Mouse (Mus musculus) kidney, embryonic 16.5 days (tissue): Measurements from ENCODE around the gene Mtf2. TPM values are rescaled to one million over a fixed set of nuclear protein-coding genes. Genes with fewer than 3 reads are reported as not detected.
"Not testable (repeated sequence)": the region's sequence is repeated elsewhere in the genome, so short reads cannot be mapped to it uniquely, and the experiment has no call there.

ENCODE experiments used
- ATAC-seq: fragments of 200-750 bp; cut with Nextera tagmentation; 2 replicates; pipeline ENCODE4 v1.8.0; 2017; ENCODE audit warnings: moderate TSS enrichment; ENCODE audit not compliant: low FRiP score, low TSS enrichment
- H3K27ac ChIP-seq: fragments of 300-500 bp; sonication (generic); 2 replicates; pipeline ENCODE4 v1.5.1; 2014; ENCODE audit warnings: low read length
- H3K27me3 ChIP-seq: fragments of 300-500 bp; sonication (generic); 2 replicates; pipeline ENCODE4 v1.6.1; 2014; ENCODE audit warnings: low read length, control low read depth, mixed read lengths; ENCODE audit not compliant: insufficient read depth
- H3K36me3 ChIP-seq: fragments of 300-500 bp; sonication (generic); 2 replicates; pipeline ENCODE4 v1.6.1; 2014; ENCODE audit warnings: low read length, control low read depth, mixed read lengths; ENCODE audit not compliant: insufficient read depth
- H3K4me1 ChIP-seq: fragments of 300-500 bp; sonication (generic); 2 replicates; pipeline ENCODE4 v1.6.1; 2014; ENCODE audit warnings: low read length, control low read depth, mixed read lengths; ENCODE audit not compliant: insufficient read depth
- H3K4me2 ChIP-seq: fragments of 300-500 bp; sonication (generic); replicated peaks from 2 replicates; pipeline ENCODE4 v1.6.1; 2014; ENCODE audit warnings: low read depth, low read length
- H3K4me3 ChIP-seq: fragments of 300-500 bp; sonication (generic); 2 replicates; pipeline ENCODE4 v1.5.1; 2014; ENCODE audit warnings: mild to moderate bottlenecking, low read length
- H3K9ac ChIP-seq: fragments of 300-500 bp; sonication (generic); replicated peaks from 2 replicates; pipeline ENCODE4 v1.6.1; 2014; ENCODE audit warnings: low read length
- H3K9me3 ChIP-seq: fragments of 300-500 bp; sonication (generic); 2 replicates; pipeline ENCODE4 v1.6.1; 2016; ENCODE audit warnings: low read length, control low read depth
- WGBS: fragments of 180-500 bp; shearing (Covaris S2); extraction: QIAGEN DNeasy Blood & Tissue Kit; methylation state at CpG from one replicate; pipeline ENCODE4 v1.1.7; 2014; 5-methylcytosine and 5-hydroxymethylcytosine counted together
- polyA plus RNA-seq: library from polyadenylated mRNA; unstranded; fragments of >200 nt; fragmentation: Nextera tagmentation; extraction: Ambion mirVana; gene quantifications from 2 replicates; pipeline ENCODE4 v1.2.1, GENCODE M21; 2015

Gene Mtf2
- polyA plus RNA-seq, 1 experiment from 2014 or later = 91.5 TPM

DNA sequence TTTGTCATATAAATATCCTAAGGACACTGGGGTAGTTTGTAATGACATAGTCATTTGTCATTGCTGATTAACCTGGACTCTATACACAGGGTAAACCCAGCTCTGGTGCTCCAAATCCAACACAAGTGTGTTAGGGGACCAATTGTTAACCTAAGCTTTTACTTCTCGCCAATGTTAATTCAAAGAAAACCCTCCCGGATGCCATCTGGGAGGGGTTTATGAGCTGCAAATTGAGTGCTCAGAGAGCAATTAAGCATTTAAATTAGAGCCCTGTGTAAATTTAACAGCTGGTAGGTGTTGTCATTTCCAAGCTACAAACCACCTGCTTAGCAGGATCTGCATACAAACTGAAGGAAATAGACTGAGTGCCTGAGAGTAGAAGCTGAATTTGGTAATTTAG lies 30.0 kb upstream of the Mtf2 start:
- H3K4me3 ChIP-seq = no peak overlapping the region
- 9% methylated on average over 2 of the region's 2 CpGs for WGBS
- no peak overlapping the region for H3K4me2 ChIP-seq
- H3K27ac ChIP-seq = no peak overlapping the region
- ATAC-seq = no peak
- no peak overlapping the region for H3K9ac ChIP-seq
- H3K36me3 ChIP-seq = no peaks in the 10 kb centered on the region
- H3K4me1 ChIP-seq = no peaks in the 10 kb centered on the region
- no peaks in the 10 kb centered on the region for H3K27me3 ChIP-seq
- H3K9me3 ChIP-seq = no peaks in the 10 kb centered on the region

DNA sequence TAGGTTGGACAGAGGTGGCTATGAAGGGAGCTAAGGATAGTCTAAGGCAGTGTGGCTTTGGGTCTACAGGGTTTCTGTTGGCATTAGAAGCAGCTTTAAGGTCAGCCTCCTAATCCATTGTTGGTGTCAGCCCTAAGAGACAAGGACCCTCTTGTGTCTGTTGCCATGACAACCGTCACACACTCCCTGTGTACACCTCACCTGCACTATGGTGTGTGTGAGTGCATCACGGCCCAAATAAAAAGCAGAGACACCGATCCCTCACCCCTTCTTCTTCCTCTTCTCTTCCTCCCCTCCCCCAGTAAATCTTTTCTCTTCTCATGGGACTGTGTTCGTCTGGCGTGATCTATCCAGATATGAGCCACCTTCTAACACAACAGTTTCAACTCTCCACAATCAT lies 23.4 kb upstream of the Mtf2 start:
- Histone ChIP-seq H3K4me1 (no peaks in the 10 kb centered on the region), H3K27me3 (no peaks in the 10 kb centered on the region), H3K36me3 (no peaks in the 10 kb centered on the region), H3K4me2 (no peak overlapping the region), H3K4me3 (no peak overlapping the region), H3K9ac (no peak overlapping the region), H3K27ac (no peak overlapping the region), H3K9me3 (no peaks in the 10 kb centered on the region)
- 87% methylated on average over 5 of the region's 5 CpGs for WGBS
- no peak for ATAC-seq

DNA sequence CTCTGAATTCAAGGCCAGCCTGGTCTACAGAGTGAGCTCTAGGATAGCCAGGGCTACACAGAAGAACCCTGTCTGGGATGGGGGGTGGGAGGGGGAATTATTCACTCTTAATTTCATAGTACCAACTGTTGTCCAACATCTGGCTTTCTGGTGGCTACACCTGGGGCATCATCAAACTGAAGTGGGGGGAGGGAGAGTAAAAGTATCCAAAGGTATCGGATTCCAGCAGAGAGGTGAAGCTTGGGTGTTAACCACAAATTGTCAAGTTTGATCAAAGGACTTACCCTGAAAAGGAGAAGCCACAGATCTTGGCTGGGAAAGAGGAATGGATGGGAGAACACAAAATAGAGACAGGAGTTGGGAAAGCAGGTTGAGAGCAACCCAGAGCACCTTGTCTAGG lies 21.6 kb upstream of the Mtf2 start:
- 35% methylated on average over 1 of the region's 1 CpGs for WGBS
- Histone ChIP-seq H3K27me3 (no peaks in the 10 kb centered on the region), H3K36me3 (no peaks in the 10 kb centered on the region), H3K4me2 (no peak overlapping the region), H3K9me3 (no peaks in the 10 kb centered on the region), H3K4me3 (no peak overlapping the region), H3K9ac (no peak overlapping the region), H3K4me1 (no peaks in the 10 kb centered on the region), H3K27ac (no peak overlapping the region)
- ATAC-seq = no peak

DNA sequence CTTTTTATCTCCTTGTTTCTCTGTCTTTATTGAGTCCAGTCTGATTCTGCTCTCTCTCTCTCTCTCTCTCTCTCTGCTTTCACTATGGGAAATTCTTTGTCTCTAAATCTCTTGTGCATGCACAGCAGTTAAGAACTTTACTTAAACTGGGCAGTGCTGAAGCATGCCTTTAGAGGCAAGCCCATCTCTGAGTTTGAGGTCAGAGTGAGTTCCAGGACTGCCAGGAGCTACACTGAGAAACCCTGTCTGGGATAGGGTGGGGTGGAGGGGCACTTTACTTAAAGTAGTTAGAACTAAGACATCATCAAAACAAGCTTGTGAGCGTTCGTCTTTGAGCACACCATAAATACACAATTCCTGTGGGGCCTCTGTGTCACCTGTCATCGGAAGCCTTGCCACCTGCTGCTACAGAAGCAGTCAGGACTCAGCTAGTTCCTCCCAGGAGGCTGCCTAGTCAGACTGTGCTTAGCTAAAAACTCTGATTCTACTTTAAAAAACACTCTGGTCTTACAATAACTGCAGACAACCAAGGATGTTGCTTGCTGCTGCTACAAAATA lies 15.7 kb upstream of the Mtf2 start:
- no peaks in the 10 kb centered on the region for H3K27me3 ChIP-seq
- 6% methylated on average over 3 of the region's 3 CpGs for WGBS
- H3K27ac ChIP-seq = no peak overlapping the region
- H3K4me1 ChIP-seq = no peaks in the 10 kb centered on the region
- no peak for ATAC-seq
- H3K4me3 ChIP-seq = no peak overlapping the region
- H3K36me3 ChIP-seq = no peaks in the 10 kb centered on the region
- no peak overlapping the region for H3K9ac ChIP-seq
- no peak overlapping the region for H3K4me2 ChIP-seq
- H3K9me3 ChIP-seq = no peaks in the 10 kb centered on the region

DNA sequence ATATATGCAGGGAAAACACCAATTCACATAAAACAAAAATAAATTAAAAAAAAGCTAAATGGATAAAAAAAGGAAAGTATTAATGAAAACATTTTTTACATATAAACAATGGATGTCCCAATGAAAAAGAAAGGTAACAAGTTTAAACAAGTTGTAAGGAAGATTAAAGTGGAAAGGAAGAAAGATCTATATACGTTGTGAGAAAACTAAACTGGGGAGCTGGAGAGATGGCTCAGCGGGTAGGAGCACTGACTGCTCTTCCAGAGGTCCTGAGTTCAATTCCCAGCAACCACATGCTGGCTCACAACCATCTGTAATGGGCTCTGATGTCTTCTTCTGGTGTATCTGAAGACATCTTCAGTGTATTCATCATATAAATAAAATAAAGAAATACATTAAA lies 14.4 kb upstream of the Mtf2 start:
- Histone ChIP-seq H3K27ac (no peak overlapping the region), H3K4me1 (no peaks in the 10 kb centered on the region), H3K36me3 (no peaks in the 10 kb centered on the region), H3K4me2 (no peak overlapping the region), H3K9ac (no peak overlapping the region), H3K4me3 (no peak overlapping the region), H3K27me3 (no peaks in the 10 kb centered on the region), H3K9me3 (no peaks in the 10 kb centered on the region)
- ATAC-seq = no peak
- 90% methylated on average over 2 of the region's 2 CpGs for WGBS

DNA sequence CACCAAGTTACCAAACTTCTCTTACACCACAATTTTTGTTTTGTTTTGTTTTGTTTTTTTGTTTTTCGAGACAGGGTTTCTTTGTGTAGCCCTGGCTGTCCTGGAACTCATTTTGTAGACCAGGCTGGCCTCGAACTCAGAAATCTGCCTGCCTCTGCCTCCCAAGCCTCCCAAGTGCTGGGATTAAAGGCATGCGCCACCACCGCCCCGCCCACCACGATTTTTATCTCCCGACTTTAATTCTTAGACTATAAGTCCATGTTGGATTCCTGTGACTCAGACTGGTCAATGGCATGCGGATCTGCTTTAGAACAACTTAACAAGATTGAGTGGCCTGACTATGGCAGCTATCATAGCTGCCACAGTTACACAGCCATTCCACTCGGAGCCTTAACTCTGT lies 13.7 kb upstream of the Mtf2 start:
- H3K4me1 ChIP-seq, H3K27ac ChIP-seq, H3K27me3 ChIP-seq, H3K36me3 ChIP-seq, H3K4me3 ChIP-seq, H3K4me2 ChIP-seq, H3K9ac ChIP-seq, ATAC-seq, H3K9me3 ChIP-seq: not testable (repeated sequence)
- 90% methylated on average over 9 of the region's 9 CpGs for WGBS

DNA sequence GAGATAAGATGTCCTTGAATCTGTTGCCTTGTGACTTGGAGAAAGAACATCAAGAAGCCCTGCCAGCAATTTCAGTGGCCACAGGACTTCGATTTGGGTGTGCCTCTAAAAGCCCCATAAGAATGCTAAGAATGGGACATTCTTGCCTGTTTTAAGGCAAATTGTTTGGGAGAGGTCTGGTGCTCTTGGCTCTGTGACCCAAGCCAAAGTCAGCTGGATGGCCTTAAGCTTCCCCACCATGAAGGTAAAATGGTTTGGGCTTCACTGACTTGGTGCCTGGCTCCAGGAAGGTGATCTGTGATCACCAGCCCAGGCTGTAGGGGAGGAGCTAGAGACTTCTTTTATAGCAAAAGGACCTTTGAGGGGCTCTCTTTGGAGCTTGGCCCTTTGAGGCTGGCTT lies 13.3 kb upstream of the Mtf2 start:
- no peaks in the 10 kb centered on the region for H3K4me1 ChIP-seq
- H3K4me2 ChIP-seq = no peak overlapping the region
- WGBS = 86% methylated on average over 1 of the region's 1 CpGs
- ATAC-seq = no peak
- H3K9me3 ChIP-seq = no peaks in the 10 kb centered on the region
- H3K36me3 ChIP-seq = no peaks in the 10 kb centered on the region
- H3K27me3 ChIP-seq = no peaks in the 10 kb centered on the region
- no peak overlapping the region for H3K4me3 ChIP-seq
- H3K9ac ChIP-seq = no peak overlapping the region
- no peak overlapping the region for H3K27ac ChIP-seq

DNA sequence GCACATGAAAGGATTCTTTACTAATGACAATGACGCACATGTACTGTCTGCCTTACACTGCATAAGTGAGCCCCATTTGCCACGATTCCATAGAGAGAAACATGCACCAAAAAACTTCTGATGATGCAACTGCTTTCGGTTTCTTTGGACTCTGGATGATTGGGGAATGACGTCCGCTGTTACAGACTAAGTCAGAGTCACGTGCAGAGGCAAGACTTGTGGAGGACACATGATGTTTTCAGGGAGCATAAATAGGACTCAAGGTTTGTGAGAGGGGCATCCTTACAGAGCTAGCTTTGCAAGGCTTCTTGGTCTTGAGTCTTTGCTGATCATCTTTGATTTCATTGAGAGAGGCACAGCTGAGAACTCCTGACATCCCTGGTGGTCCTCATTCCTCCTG lies 11.9 kb upstream of the Mtf2 start:
- H3K4me1 ChIP-seq = no peaks in the 10 kb centered on the region
- no peaks in the 10 kb centered on the region for H3K27me3 ChIP-seq
- H3K9me3 ChIP-seq = no peaks in the 10 kb centered on the region
- ATAC-seq = no peak
- H3K4me2 ChIP-seq = no peak overlapping the region
- no peaks in the 10 kb centered on the region for H3K36me3 ChIP-seq
- no peak overlapping the region for H3K9ac ChIP-seq
- 92% methylated on average over 6 of the region's 6 CpGs for WGBS
- no peak overlapping the region for H3K4me3 ChIP-seq
- no peak overlapping the region for H3K27ac ChIP-seq

DNA sequence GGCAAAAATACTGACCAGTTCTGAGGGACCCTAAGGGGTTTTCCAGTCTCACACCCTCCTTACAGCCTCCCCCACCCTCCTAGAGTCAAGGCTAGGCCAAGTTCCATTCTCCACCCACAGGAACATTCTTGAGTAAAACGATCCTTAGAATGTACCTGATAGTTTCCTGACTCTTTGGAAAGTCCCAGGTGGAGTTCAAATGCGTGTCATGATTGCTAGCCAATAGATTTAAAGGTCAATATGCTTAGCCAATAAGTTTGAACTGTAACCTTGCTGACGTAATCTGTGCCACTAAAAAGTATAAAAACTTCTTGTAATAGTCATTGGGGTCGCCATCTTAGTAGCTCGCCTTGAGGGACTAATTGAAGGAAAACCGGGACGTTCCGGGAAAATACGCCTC lies 5.1 kb upstream of the Mtf2 start:
- no peak overlapping the region for H3K9ac ChIP-seq
- H3K4me1 ChIP-seq = 0 out of 2 replicates have a peak, but pooled peaks cover 5% of the 10 kb centered on the region
- no peak overlapping the region for H3K4me3 ChIP-seq
- no peaks in the 10 kb centered on the region for H3K27me3 ChIP-seq
- 94% methylated on average over 9 of the region's 9 CpGs for WGBS
- H3K4me2 ChIP-seq = no peak overlapping the region
- no peak overlapping the region for H3K27ac ChIP-seq
- ATAC-seq = no peak
- H3K36me3 ChIP-seq = no peaks in the 10 kb centered on the region
- H3K9me3 ChIP-seq = no peaks in the 10 kb centered on the region; the same call in none of the 2 replicates

DNA sequence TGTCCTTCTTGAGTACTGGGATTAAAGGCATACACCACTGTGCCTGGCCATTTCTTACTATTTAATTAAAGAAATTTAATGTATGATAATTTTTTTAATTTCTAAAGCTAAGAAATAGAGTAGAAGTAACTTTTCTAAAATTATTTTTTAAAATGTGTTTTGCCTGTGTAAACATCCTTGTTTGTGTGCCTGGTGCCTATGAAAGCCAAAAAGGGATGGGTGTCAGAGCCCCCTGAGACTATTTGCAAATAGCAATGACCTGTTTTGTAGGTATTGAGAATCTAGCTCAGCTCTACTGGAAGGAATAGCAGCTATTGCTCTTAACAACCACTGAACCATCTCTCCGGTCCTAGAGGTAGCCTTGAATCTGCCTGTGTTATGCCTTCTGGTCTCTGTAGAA lies 6.8 kb downstream of the Mtf2 start:
- no peak for ATAC-seq
- Histone ChIP-seq H3K4me1 (no peaks in the 10 kb centered on the region; the same call in 1 of the 2 replicates), H3K27me3 (no peaks in the 10 kb centered on the region), H3K4me3 (no peak overlapping the region), H3K4me2 (no peak overlapping the region), H3K9me3 (peaks cover 7% of the 10 kb centered on the region; the same call in 1 of the 2 replicates), H3K27ac (no peak overlapping the region), H3K9ac (no peak overlapping the region), H3K36me3 (peaks cover 62% of the 10 kb centered on the region)
- 97% methylated on average over 1 of the region's 1 CpGs for WGBS
